Mouse (Mus musculus): Measurements from ENCODE around the gene Scpep1. TPM values are rescaled to one million over a fixed set of nuclear protein-coding genes. Genes with fewer than 3 reads are reported as not detected.
"Not testable (repeated sequence)": the region's sequence is repeated elsewhere in the genome, so short reads cannot be mapped to it uniquely, and the experiment has no call there.

Scpep1 gene
- polyA plus RNA-seq, 1 experiment = 17.4 TPM

DNA sequence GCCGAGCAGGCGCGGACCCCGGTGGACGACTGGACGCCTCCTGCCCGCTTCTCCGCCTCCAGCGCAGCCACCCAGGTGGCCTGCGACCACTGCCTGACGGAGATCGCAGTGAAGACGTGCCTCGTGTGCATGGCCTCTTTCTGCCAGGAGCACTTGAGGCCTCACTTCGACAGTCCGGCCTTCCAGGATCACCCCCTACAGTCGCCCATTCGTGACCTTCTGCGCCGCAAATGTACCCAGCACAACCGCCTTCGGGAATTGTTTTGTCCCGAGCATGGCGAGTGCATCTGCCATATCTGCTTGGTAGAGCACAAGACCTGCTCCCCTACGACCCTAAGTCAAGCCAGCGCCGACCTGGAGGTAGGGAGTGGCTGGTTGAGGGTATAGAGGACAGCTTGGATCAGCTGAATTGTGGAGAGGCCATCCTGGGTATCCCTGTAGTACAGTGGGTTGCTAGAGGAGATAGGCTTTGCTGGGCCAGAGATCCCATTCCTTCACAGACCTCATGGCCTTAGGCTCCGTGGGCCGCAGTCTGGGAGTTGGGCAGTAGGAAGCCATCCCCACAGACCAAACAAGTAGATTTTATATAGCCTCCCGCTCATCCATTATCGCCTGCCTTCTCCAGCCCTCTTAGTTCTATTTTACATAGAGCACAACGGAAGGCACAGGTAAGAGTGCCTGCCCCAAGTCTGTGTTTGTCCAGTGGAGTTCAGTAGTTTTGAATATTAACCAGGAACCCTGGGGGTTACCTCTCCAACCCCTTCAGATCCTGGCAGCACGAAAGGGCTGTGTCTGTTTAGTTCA is 44.7 kb upstream of the Scpep1 start:
- Histone ChIP-seq H3K4me1 (ENCODE audit: control insufficient read depth, insufficient read depth, insufficient read length) (peaks cover 29% of the 10 kb centered on the region; the same call in 1 of the 2 replicates), H3K36me3 (ENCODE audit: control insufficient read depth, insufficient read depth, low read length) (peaks cover 5% of the 10 kb centered on the region), H3K27ac (ENCODE audit: insufficient read depth, low read length) (peak overlapping the region; percentile 94), H3K27me3 (ENCODE audit: control insufficient read depth, insufficient read depth, low read length) (no peaks in the 10 kb centered on the region), H3K4me3 (ENCODE audit: extremely low read depth, insufficient read depth, insufficient read length) (peak overlapping the region; percentile 91)
- TF ChIP-seq CTCF (IDR thresholded peaks at IDR 0.05; ENCODE audit: extremely low read depth, insufficient read depth, insufficient read length, insufficient replicate concordance) (no peak), POLR2A (IDR thresholded peaks at IDR 0.05; ENCODE audit: low read depth, low read length) (no peak)
- WGBS = 1% methylated on average over 33 of the region's 33 CpGs
- DNase-seq (ENCODE audit: low read depth in 1 of 2, low spot score in 2 of 2) = peak in 1 of 2 experiments; percentile 17

DNA sequence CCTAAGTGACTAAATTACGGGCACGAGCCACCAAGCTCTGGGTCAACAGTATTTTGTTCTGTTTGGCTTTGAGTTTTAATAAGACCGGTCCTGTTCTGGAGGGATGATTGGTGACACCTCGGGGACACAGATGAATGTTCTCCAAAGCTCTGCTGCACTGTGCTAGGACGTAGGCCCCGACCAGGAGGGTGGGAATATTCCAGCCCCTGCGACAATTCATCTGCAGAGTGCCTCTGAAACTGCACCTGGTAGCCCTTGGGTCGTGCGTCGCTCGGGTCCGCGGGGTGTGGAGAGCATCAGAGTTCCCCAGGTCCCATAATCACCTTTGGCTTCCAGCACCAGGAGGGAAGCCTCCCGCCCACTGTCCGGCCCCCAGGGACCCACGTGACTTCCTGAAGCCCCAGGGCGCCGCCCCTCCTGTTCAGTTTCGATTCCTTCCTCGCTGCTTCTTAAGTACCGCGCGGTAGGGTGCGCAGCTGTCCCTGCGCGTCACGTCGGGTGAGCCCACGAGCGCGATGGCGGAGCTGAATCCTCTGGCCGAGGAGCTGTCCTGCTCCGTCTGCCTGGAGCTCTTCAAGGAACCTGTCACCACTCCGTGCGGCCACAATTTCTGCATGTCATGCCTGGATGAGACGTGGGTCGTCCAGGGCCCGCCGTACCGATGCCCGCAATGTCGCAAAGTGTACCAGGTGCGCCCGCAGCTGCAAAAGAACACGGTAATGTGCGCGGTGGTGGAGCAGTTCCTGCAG is 43.9 kb upstream of the Scpep1 start, which contains the start of gene Trim25:
Gene Trim25 (plus strand): TSS at position 403 of the 749 bp plus-strand sequence.
- WGBS = 1% methylated on average over 48 of the region's 48 CpGs
- Histone ChIP-seq H3K27me3 (ENCODE audit: control insufficient read depth, insufficient read depth, low read length) (no peaks in the 10 kb centered on the region), H3K4me1 (ENCODE audit: control insufficient read depth, insufficient read depth, insufficient read length) (peaks cover 29% of the 10 kb centered on the region; the same call in 1 of the 2 replicates), H3K4me3 (ENCODE audit: extremely low read depth, insufficient read depth, insufficient read length) (peak within 1 kb of the TSS; percentile 91), H3K27ac (ENCODE audit: insufficient read depth, low read length) (peak within 1 kb of the TSS; percentile 94), H3K36me3 (ENCODE audit: control insufficient read depth, insufficient read depth, low read length) (peaks cover 2% of the 10 kb centered on the region; the same call in 1 of the 2 replicates)
- DNase-seq (ENCODE audit: low read depth in 1 of 2, low spot score in 2 of 2) = peak; percentile 94 to 98
- TF ChIP-seq POLR2A (IDR thresholded peaks at IDR 0.05; ENCODE audit: low read depth, low read length) (peak; percentile 98), CTCF (IDR thresholded peaks at IDR 0.05; ENCODE audit: extremely low read depth, insufficient read depth, insufficient read length, insufficient replicate concordance) (no peak)

DNA sequence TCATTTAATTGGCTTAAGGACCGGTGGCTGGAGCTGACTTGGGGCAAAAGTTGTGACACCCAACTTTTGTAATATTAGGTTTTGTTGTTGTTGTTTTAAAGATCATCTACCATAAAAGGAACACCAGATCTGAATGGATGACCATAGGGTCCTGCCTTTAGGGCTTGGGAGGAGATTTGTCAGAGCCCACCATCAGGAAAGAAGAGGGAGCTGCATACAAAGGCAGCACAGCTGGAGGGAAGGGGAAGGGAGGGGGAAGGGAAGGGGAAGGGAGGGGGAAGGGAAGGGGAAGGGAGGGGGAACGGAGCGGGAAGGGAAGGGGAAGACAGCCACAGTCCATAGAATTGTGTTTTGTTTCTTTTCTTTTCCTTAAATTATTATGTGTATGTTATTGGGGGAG is 43.1 kb upstream of the Scpep1 start:
- no peak overlapping the region for H3K27ac ChIP-seq (ENCODE audit: insufficient read depth, low read length)
- TF ChIP-seq CTCF (IDR thresholded peaks at IDR 0.05; ENCODE audit: extremely low read depth, insufficient read depth, insufficient read length, insufficient replicate concordance) (no peak), POLR2A (IDR thresholded peaks at IDR 0.05; ENCODE audit: low read depth, low read length) (no peak)
- no peak overlapping the region for H3K4me3 ChIP-seq (ENCODE audit: extremely low read depth, insufficient read depth, insufficient read length)
- no peaks in the 10 kb centered on the region for H3K36me3 ChIP-seq (ENCODE audit: control insufficient read depth, insufficient read depth, low read length)
- DNase-seq (ENCODE audit: low read depth in 1 of 2, low spot score in 2 of 2) = no peak
- WGBS = 33% methylated on average over 3 of the region's 3 CpGs
- H3K27me3 ChIP-seq (ENCODE audit: control insufficient read depth, insufficient read depth, low read length) = no peaks in the 10 kb centered on the region
- H3K4me1 ChIP-seq (ENCODE audit: control insufficient read depth, insufficient read depth, insufficient read length) = peaks cover 23% of the 10 kb centered on the region; the same call in 1 of the 2 replicates

DNA sequence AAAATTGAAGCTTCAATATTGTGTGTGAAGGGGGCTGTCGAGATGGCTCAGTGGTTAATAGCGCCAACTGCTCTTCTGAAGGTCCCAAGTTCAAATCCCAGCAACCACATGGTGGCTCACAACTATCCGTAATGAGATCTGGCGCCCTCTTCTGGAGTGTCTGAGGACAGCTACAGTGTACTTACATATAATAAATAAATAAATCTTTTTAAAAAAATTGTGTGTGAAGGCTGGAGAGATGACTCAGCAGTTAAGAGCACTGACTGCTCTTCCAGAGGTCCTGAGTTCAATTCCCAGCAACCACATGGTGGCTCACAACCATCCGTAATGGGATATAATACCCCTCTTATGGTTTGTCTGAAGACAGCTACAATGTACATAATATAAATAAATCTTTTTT is 42.1 kb upstream of the Scpep1 start:
- peaks cover 13% of the 10 kb centered on the region; the same call in 1 of the 2 replicates for H3K4me1 ChIP-seq (ENCODE audit: control insufficient read depth, insufficient read depth, insufficient read length)
- not testable (repeated sequence) for H3K27me3 ChIP-seq (ENCODE audit: control insufficient read depth, insufficient read depth, low read length); H3K4me3 ChIP-seq (ENCODE audit: extremely low read depth, insufficient read depth, insufficient read length); DNase-seq (ENCODE audit: low read depth in 1 of 2, low spot score in 2 of 2); H3K36me3 ChIP-seq (ENCODE audit: control insufficient read depth, insufficient read depth, low read length); H3K27ac ChIP-seq (ENCODE audit: insufficient read depth, low read length)
- 78% methylated on average over 5 of the region's 5 CpGs for WGBS

DNA sequence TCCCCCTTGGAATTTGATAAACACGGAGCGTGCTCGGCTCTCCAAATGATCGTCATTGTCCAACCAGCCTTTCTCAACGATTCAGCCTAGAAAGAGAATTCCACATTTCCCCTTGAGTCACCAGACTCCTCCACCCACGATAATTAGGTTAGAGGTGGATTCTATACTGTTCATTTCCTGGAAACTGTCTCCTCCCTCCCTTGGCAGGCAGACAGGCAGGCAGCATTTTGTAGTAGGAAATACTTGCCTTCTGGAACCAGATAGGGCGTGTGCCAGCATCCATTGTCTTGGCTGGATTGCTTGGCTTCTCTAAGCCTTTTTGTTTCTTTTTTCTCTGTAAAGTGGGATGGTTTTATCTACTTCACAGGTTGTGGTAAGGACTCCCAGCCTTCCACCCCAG is 41.2 kb upstream of the Scpep1 start:
- Histone ChIP-seq H3K4me1 (ENCODE audit: control insufficient read depth, insufficient read depth, insufficient read length) (peaks cover 7% of the 10 kb centered on the region; the same call in 1 of the 2 replicates), H3K36me3 (ENCODE audit: control insufficient read depth, insufficient read depth, low read length) (no peaks in the 10 kb centered on the region), H3K27ac (ENCODE audit: insufficient read depth, low read length) (no peak overlapping the region), H3K27me3 (ENCODE audit: control insufficient read depth, insufficient read depth, low read length) (no peaks in the 10 kb centered on the region), H3K4me3 (ENCODE audit: extremely low read depth, insufficient read depth, insufficient read length) (no peak overlapping the region)
- 62% methylated on average over 7 of the region's 7 CpGs for WGBS
- no peak for TF ChIP-seq CTCF (IDR thresholded peaks at IDR 0.05; ENCODE audit: extremely low read depth, insufficient read depth, insufficient read length, insufficient replicate concordance)
- TF ChIP-seq POLR2A (IDR thresholded peaks at IDR 0.05; ENCODE audit: low read depth, low read length) = no peak
- no peak for DNase-seq (ENCODE audit: low read depth in 1 of 2, low spot score in 2 of 2)

DNA sequence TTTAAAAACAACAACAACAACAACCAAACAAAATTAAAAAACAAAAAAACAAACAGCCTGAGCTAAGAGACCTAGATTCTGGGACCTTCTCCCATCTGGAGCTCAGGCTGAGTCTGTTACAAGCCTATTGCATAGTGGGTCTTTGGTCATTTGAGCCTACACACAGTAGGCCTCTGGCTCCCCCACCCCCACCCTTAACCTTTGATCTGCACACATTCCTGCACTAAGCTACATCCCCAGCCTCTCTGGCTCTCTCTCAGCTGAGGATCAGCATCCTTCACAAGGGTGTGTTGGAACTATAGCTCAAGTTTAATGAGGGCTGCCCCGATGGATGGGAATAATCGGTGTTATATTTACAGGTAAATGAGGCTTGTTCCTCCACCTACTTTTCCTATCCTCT is 40.4 kb upstream of the Scpep1 start:
- no peaks in the 10 kb centered on the region for H3K36me3 ChIP-seq (ENCODE audit: control insufficient read depth, insufficient read depth, low read length)
- H3K4me3 ChIP-seq (ENCODE audit: extremely low read depth, insufficient read depth, insufficient read length) = no peak overlapping the region
- H3K27ac ChIP-seq (ENCODE audit: insufficient read depth, low read length) = no peak overlapping the region
- H3K4me1 ChIP-seq (ENCODE audit: control insufficient read depth, insufficient read depth, insufficient read length) = peaks cover 2% of the 10 kb centered on the region; the same call in 1 of the 2 replicates
- WGBS = 88% methylated on average over 2 of the region's 2 CpGs
- TF ChIP-seq CTCF (IDR thresholded peaks at IDR 0.05; ENCODE audit: extremely low read depth, insufficient read depth, insufficient read length, insufficient replicate concordance) (no peak), POLR2A (IDR thresholded peaks at IDR 0.05; ENCODE audit: low read depth, low read length) (no peak)
- DNase-seq (ENCODE audit: low read depth in 1 of 2, low spot score in 2 of 2) = no peak
- H3K27me3 ChIP-seq (ENCODE audit: control insufficient read depth, insufficient read depth, low read length) = no peaks in the 10 kb centered on the region
